Mouse (Mus musculus) retina, adult 2 months (tissue): ENCODE measurements around the gene Casp7.

Source experiments
- DNase-seq: peaks from one replicate; pipeline ENCODE4 v3.0.0-alpha.2; 2012; ENCODE audit warnings: low read depth, low spot score

Casp7 gene

DNA sequence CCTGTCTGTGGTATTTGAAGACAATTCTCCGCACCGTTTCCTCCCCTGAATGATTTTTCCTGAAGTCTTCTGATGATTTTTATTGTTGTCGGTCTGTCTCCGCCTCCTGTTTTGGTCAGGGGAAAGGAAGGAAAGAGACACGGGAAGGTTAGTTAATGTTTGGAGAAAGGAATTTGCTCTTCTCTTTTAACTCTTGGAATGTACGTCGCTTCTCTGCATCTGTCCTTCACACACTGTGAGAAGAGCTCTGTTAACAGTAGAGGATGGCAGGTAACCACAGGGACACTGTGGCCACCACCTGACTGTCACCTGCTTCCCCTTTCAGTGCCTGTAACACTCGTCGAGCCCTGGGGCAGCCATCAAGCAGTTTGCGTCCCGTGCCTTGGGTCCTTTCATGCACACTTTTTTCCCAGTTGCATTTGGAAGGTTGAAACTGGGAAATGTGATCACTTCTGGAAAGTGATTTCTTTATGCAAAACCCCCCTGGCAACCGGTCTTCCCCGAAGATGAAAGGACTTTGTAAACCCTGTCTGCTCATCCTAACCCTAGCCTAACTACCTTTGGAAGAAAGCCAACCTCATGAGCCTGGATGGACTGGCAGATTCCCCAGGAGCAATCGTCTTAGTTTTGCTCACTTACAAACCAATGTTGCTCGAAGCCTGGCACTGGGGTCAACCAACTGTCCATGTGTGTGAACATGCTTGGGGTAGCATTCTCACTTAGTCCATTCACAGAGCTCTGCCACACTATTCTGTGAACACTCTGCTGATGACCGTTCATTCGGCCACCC, 27.9 kb downstream of the Casp7 start:
- DNase-seq, result no peak

GRCm38 (mm10) chr19:56425492-56425891, 28.6 kb downstream of the Casp7 start:
- no peak for DNase-seq

- DNase-seq, result no peak
These were observed 33.4 kb downstream of the Casp7 start for GRCm38 (mm10) chr19:56430369-56430768.

DNA sequence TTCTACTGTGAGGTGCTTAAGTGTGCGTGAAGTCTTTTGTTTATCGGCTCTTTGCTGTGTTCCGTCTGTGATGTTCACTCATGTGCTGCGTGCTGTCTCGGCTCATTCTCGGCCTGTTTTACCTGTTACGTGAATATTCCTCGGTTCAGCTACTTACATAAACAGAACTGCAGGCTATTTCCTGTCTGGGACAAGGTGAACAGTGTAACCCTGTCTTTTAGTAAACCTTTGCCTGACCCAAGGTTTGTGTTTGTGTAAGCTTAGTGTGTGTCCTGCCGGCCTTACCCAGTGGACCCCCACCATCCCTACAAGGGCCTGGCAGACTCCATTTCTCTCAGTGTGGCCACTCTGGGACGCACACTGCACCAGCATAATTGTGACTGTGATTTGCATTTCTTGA, 35.8 kb downstream of the Casp7 start:
- no peak for DNase-seq

DNA sequence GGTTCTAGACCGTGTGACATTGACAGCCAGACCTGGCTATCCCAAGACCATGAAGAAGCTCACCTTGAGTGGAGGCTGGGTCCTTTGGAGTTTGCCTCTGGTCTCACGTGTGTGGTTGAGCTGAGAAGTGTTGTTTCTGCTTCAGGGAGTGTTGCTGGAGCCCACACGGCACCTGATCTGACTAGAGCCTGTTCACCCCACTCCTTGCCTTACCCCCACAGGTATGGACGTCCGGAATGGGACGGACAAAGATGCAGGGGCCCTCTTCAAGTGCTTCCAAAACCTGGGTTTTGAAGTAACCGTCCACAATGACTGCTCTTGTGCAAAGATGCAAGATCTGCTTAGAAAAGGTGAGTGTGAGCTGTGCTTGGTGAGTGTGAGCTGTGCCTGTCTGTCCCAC, 36.7 kb downstream of the Casp7 start:
- DNase-seq, result no peak

DNA sequence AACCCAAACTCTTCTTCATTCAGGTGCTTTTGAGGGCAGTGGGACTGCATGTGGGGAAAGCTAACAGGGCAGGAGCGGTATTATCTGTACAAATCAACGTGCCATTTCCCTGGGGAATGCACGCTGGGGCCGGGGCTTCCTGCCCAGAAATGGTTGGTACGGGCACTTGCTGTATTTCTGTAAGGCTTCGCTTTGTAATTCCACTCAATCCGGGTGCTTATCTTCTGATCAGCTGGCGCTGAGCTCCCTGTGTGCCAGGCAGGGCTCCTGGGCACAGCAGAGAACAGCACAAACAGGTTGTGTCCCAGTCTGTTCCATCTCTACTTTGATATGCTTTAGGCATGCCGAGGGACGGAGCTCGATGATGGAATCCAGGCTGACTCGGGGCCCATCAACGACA, 39.5 kb downstream of the Casp7 start:
- no peak for DNase-seq

DNA sequence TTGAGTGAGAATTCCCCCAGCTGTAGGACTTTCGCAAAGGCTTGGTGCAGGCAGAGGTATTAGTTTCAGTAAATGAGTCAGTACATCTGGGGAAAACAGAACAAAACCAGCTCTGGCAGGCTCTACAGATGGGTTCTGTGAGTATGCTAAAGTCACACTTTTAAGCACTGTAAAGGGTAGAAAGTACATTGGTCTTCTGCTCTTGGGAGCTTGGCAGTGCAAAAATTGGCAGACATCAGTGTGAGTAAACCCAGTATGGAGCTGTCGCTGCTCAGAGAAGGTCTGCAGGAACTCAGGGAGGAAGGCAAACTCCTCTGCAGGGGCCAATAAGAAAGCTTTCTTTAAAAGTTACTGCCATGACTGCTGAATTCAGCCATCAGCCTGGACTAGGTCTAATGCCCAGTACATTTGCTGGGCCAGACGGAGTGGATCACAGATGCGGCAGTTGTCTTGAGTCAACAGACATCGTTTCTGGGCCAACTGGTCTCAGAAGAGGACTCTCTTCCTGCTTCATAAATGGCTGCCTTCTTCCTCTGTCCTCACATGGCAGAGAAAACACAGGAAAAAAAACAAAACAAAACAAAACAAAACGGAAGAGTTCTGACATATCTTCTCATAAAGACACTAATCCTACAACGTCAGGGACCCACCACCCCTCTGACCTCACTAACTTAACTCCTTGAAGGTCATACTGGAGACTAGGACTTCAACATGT, 41.6 kb downstream of the Casp7 start:
- no peak for DNase-seq

DNA sequence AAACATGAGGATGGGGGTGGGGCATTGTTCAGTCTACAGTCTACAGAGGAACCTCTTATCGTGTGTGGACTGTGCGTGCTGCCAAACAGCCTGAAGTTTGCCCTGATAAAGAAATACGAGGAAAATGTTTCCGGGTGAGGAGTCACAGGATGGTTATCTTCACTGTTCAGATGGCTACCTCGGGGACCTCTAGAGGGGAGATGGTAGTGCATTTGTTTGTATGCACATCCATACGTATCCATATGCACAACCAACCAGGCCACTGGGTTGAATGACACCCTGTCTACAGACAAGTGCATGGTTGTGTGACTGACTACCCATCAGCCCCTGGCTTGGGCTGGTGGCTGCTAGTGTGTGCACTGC, 42.1 kb downstream of the Casp7 start:
- DNase-seq, result no peak

GRCm38 (mm10) chr19:56443445-56443844, 46.5 kb downstream of the Casp7 start:
- no peak for DNase-seq

GRCm38 (mm10) chr19:56448784-56449183, 51.9 kb downstream of the Casp7 start:
- DNase-seq, result no peak

GRCm38 (mm10) chr19:56449537-56449936, 52.6 kb downstream of the Casp7 start:
- DNase-seq, result no peak

DNA sequence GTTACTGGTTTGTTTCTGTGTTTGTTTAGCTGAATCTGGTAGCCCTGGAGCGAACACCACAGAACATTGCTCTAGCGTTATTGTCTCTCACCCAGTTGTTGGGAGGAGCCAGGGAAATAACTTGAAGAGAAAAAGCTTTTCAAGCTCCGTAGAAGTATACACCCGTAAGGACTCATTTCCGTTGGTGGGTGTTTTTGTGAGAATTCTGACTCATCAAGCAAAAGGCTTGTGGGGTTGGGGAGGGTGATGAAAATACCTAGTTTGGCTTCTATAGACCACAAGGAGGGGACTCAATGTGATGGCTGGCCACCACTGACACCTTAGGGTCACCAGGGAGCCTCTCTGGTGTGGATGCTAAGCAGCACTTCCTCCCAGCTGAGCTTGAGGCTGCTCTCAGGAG, 54.0 kb downstream of the Casp7 start:
- no peak for DNase-seq

- no peak for DNase-seq
These were observed 54.9 kb downstream of the Casp7 start for GRCm38 (mm10) chr19:56451867-56452266.

DNA sequence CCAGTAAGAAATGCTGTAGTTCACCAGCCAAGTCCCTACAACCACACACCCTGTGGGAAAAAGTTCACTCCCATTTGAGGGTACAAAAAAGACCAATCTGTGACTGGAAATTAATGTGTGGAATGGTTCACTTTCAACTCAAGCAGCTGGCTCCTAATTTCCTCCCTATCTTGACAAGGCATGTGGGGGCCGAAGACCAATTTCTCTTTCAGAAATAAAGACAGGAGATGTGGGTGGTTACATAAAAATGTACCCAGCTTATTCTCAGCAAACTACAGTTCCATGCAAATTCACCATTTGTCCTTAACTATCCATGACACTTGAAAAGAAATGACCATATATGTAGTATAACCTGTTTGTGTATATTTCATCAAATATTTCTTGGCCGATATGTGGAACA, 55.5 kb downstream of the Casp7 start:
- DNase-seq, result no peak

DNA sequence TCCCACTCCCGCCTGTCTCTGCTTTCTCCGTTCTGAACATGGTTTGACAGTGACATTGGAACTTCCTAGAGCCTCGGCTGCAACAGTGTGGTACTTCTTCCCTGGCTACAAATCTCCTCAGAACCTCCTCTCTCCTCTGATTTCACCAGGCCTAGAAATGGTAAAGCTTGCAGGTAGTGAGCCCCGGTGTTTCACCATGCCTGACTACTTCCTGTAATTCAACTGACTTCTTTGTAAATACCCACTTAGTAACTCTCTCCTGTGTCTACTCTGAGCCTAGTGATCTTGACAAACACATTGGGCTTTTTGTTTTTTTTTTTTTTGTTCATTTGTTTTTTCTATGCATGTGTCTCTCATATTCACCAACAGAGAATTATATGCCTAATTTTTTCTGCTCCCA, 57.9 kb downstream of the Casp7 start:
- no peak for DNase-seq

DNA sequence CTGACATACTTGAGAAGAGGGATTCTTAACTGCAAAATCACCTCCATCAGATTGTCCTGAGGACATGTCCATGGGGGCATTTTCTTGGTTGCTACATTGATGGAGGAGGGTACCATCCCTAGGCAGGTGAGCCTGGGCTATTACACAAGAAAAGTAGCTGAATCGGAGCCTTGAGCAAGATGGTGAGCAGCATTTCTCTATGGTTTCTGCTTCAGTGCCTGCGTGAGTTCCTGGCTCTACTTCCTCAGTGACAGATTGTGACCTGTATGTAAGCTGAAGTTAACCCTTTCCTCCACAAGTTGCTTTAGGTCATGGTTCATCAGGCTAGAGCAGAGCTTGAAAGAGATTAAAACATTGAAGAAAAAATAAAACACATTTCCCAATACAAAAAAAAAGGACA, 58.4 kb downstream of the Casp7 start:
- DNase-seq, result no peak

DNA sequence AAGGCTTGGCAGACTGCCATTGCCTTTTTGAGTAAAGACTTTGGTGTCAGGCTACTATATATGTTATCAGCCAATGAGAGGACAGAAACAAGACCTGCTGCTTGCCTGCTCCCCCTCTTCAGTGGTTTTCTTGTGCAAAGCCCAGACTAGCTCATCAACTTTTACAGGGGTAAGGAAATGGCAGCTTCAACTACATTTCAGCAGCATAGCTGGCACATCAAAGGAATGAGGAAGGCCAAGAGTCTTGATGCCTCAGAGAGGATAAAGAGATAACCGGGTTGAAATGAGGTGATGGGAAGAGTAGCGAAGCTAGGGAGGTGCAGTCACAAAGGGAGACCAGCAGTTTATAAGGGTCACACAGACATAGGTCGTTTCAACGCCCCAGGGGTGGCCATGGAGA, 60.6 kb downstream of the Casp7 start:
- DNase-seq, result no peak

GRCm38 (mm10) chr19:56459154-56460050, 62.5 kb downstream of the Casp7 start:
- DNase-seq, result no peak

GRCm38 (mm10) chr19:56460241-56460640, 63.3 kb downstream of the Casp7 start:
- DNase-seq, result no peak

DNA sequence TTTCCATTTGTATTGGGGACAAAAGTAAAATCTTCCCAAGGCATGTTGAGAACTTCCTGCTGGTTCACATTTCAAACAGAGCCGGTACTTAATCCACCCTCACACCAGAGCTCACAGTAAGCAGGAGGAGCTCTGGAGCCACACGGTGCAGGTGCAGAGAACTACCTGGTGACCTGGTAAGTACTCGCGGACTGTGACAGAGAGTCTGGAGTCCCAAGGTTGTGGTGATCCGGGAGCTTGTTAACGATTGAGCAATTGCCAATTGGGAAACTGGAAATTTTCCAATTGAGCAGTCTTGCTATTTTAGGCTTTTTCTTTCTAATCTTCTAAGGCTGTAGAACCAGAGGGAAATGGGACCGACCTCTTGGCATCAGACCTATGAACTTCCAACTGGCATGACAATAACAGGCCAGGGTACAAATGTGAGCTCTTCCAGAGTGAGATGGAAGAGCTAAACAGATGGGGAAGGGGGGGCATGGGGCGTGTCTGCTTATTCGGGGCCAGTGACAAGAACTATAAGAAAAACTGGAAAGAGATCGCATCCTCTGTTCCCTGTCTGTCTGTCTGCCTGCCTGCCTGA, 64.7 kb downstream of the Casp7 start, which contains the start of gene Plekhs1:
Plekhs1 (plus strand) TSS at position 119 of the 580 bp plus-strand sequence.
- DNase-seq, result no peak

GRCm38 (mm10) chr19:56462786-56463185, 65.9 kb downstream of the Casp7 start:
- no peak for DNase-seq

DNA sequence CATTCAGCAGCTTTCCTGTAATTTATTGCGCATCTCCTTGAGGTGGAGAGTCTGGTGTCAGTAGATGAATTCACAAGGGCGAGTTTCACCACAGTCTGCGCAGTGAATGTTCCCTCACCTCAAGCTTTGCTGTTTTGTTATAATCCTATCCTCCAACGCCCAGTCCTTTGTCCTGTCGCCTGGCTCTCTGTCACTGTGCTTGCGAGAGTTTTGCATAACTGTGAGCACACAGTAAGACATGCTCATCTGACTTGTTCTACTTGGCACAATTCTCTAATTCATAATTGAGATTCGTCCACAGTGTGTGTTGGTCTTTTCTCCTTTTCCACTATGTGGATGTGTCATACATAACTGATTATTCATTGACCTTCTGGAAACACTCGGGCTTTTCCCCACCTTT, 69.6 kb downstream of the Casp7 start:
- DNase-seq, result no peak
